Mouse (Mus musculus) heart, postnatal 0 days (tissue): ENCODE measurements at regions not wholly inside any gene's neighbourhood (a gene's known extent, or its start where the extent isn't known, plus 50 kb on each side); places are given as distances from the start of the nearest gene placed in this dataset.

Source experiments
- CTCF ChIP-seq: IDR thresholded peaks from 2 replicates; pipeline ENCODE4 v1.5.1; 2016; ENCODE audit warnings: antibody characterized with exemption, control low read depth, low read depth
- EP300 ChIP-seq: IDR thresholded peaks from 2 replicates; pipeline ENCODE4 v1.6.1; 2016; ENCODE audit warnings: antibody characterized with exemption, low read depth

DNA sequence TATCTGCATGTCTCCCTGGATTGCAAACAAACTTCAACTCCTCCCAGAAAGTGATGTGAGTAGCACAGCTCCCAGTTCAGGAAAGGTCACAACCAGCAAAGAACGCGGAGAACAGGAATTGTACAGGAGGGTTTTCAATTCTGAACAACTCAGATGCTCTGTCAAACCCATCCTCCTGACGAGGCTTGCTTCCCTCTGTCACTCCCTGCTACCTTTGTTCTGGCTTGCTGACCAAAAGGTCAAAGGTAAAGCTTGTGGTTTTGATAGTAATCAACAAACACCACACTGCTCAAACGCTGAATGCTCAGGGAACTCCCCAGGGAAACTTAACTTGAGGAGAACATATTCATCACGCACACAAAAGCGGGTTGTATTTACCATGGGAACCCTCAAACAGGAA lies 102.4 kb downstream of the Gm10604 start:
- no peak for TF ChIP-seq CTCF
- TF ChIP-seq EP300 = no peak
